Mouse (Mus musculus): ENCODE data around the gene Tmem207. TPM values are rescaled to one million over a fixed set of nuclear protein-coding genes. Genes with fewer than 3 reads are reported as not detected.

The Tmem207 gene
- total RNA-seq, 2 experiments from 2014 or later = not detected

DNA sequence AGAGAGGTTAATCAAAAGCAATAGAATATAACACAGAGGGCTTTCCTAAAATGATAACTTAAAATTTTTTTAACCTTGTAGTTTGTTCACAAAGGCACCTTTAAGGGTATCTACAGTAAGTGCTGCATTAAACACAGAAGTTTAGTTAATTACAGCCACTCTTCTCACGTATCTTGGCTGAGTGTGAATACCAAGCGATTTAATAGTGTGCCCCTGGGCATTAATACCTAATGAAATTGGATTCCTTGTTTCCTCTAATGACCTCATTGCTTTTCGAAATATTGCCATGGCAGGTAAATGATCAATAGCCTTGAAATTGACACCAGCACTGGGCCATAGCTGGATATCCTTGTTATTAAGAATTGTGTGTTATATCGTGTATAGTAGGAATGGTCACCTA is 55.3 kb downstream of the Tmem207 start:
- DNase-seq (ENCODE audit: low spot score in 2 of 2) = no peak
- intact Hi-C loops (cut with DNase I) = no loop called here

GRCm38 (mm10) chr16:26466535-26466934 is 60.0 kb downstream of the Tmem207 start:
- no peak for DNase-seq (ENCODE audit: low spot score in 2 of 2)
- intact Hi-C loops (cut with DNase I) = no loop called here

GRCm38 (mm10) chr16:26462835-26463234 is 63.7 kb downstream of the Tmem207 start, which contains the start of gene Cldn16:
Gene Cldn16, plus strand, starts transcription at chr16:26463135.
- no peak for DNase-seq (ENCODE audit: low spot score in 2 of 2)
- intact Hi-C loops (cut with DNase I) = no loop called here

DNA sequence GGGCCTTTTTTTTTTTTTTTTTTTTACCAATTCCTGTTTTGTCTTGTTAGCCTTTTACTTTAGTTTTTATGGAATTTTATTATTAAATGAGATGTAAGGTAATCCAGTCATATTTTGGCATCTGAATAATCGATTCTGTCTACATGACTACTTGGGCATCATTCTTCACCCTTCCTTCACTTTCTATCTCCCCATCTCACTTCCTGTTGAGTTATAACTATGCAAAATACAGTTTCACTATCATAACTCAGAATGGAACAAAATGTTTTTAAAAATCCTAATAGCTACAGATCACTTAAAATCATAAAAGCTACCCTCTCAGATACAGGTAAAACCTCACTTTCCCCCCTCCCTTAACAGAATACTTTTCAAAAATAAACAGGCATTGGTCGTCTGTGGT is 70.4 kb downstream of the Tmem207 start:
- intact Hi-C loops (cut with DNase I) = no loop called here
- no peak for DNase-seq (ENCODE audit: low spot score in 2 of 2)

GRCm38 (mm10) chr16:26454163-26454562 is 72.4 kb downstream of the Tmem207 start:
- intact Hi-C loops (cut with DNase I) = no loop called here
- DNase-seq (ENCODE audit: low spot score in 2 of 2) = no peak

Other genes starting within 250 kb of the Tmem207 start
- gene Cldn1, start 154.9 kb downstream of the Tmem207 start, total RNA-seq (2021) = 1 to 10 TPM; 1.7 to 3.6 TPM
- not detected for gene Cldn16, start 63.6 kb downstream of the Tmem207 start, total RNA-seq (2021)
- gene Il1rap, start 54.9 kb upstream of the Tmem207 start, total RNA-seq (2021) = 10 to 100 TPM; 36.4 to 40.6 TPM